Mouse (Mus musculus): ENCODE data around the gene Clec18a.
"Not testable (repeated sequence)": the region's sequence is repeated elsewhere in the genome, so short reads cannot be mapped to it uniquely, and the experiment has no call there.

Clec18a gene

DNA sequence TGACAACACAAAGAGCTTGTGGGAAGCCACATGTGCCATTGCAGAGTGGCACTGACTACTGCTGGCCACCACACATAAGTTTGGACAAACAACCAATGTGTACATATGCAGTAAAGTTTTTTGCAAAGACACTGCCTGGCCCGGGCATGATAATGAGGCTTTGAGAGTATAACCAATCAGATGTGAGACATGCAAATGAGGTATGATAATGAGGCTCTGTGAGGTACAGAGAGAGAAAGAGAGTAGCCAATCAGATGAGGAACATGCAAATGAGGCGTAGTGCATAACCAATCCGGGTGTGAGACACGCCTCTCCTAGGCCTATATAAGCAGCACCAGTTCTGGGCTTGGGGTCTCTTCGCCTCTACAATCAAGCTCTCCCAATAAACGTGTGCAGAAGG is at the start of gene Clec18a:
Gene Clec18a, minus strand, starts transcription at position 101 of the 400 bp plus-strand sequence.
- DNase-seq: not testable (repeated sequence)

DNA sequence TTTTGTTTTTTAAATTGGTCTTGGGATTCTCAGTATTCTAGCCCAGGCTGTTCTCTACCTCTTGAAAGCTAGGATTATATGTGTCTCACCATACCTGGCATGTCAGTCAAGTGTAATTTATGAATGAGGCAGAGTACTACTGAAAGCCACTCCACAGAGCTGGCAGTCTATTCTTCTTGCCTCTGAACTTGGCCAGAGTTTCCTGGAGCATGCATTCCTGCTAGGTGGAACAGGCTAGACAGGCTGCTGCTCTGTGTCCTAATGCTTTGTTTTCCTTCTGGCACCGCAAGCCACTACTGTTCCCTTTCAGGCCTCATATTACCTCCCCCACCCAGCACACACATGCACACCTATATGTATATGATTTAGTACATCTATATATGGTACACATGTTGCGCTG is 38.5 kb upstream of the Clec18a start:
- no peak for DNase-seq

DNA sequence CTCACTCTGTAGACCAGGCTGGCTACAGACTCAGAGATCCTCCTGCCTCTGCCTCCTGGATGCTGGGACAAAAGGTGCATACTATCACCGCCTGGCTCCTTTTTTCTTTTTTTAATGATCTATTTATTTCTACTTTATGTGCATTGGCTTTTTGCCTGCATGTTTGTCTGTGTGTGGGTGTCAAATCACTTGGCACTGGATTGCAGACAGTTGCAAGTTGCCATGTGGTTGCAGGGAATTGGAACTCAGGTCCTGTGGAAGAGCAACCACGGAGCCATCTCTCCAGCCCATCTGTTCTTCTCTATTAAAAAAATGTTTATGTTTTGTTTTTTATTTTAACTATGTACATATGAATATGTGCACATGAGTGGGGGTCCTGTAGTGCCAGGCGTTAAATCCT is 27.3 kb upstream of the Clec18a start:
- no peak for DNase-seq

DNA sequence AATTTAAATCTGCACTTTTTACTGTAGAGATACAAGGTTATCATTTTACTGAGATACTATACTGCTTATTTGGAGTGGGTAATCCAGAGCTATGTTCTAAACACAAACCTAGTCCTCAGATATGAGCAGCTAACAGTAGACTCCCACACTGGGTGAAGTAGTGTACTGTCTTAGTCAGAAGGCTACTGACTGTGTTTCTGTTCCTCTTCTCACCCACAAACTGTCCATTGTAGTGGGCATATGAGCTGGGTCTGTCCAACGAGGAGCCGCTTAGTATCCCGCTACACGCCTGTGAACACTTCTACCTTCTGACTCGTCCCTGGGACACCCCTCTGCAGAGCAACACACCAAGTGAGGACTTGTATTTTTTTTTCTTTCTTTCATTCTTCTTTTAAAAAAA is 22.7 kb upstream of the Clec18a start:
- DNase-seq: no peak

DNA sequence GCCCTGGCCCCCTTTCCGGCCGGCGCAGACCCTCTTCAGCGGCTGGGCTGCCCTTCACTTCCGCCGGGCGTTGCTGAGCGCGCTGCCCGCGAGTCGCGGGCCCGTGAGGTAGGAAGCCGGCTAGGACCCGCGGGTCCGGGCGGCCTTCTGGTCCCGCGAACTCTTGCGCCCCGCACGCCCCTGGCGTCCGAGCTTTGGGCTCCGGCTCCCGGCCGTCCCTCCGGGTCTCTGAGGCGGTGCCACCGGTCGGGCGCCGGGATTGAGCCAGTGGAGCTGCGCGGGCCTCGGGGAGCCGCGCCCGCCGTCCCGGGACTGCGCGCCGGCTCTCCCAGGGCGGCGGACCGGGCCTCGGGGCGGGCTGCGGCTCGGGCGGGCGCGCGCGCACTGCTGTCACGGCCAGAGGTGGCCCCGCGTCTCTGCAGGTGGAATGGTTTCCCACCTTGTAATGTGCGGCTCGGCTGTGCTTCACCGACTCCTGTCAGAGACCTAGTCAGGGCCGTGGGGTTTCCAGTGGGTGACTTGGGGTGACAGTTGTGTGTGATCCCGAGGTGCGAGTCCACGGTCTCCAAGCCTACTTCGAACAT is 2.6 kb upstream of the Clec18a start:
- not testable (repeated sequence) for DNase-seq

DNA sequence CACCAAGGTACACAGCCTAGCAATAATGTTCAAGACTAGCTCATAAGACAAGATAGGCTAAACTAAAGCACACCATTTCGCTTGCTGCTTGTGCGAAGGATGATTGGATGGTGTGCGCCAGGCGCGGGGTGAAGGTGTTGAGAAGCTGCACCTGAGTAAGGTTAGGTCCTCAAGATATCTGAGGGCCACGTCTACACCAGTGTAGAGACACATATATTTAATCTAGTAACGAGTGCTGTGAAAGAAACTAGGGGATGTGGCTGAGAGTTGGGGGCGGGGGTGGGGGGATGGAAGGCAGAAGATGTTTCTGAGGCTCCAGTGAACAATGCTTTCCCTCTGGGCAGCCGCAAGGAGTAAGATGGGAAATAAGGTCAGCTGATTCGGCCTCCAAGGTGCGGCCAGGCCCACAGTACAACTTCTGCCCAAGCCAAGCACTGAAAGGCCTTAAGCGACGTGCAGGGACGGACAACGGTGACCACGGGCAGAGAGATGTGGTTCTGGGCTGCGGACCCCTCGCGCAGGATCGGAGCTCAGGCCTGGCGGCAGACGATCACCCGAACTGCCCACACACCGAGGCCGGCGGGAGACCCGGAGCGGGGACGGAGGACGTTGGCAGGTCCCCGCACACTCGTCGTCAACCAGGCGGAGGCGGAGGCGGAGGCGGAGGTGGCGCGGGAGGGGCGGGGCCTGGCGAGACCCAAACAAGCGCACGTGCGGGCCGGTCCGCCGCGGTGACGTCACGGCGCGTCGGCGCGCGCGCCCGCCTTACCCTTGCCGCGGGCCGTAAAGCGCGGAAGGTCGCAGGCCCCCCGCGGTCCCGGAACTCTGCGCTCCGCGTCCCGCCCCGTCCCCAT is 1.9 kb upstream of the Clec18a start, which contains the start of gene Pdpr:
Gene Pdpr, plus strand, starts transcription at position 766 of the 854 bp plus-strand sequence.
- peak; percentile 89 for DNase-seq

DNA sequence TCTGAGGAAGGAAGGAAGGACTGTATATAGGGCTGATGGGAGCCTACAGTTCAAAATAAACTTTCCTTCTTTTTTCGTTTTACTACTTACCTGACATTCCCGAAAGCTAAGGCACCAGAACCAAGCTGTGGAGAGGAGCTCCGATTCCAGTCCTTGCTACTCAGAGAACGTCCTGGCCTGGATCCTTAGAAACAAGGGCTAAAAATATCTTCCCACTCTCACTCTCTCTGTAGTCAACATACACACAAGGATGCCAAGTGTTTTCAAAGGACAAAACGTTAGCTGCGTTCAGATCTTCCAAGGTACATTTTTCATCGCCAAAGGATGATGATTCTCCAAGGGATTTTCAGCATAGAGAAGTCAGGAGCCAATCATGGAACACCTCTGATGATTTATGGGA is 520 bp downstream of the Clec18a start:
- no peak for DNase-seq

DNA sequence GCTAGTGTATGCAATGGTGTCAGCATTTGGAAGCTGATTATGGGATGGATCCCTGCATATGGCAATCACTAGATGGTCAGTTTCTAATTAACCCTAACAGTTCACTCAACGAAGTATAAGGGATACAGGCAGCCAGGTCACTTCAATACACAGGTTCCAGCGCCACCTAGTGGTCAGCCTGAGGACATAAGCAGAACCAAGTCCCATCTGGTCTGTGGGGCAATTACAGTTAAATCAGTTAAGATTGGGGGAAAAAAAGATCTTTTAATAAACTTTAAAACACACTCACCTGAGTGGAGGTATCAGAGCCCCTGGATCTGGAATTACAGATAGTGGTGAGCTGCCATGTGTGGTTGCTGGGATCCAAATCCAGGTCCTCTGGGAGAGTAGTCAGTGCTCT is 2.1 kb downstream of the Clec18a start:
- DNase-seq: peak; percentile 40

DNA sequence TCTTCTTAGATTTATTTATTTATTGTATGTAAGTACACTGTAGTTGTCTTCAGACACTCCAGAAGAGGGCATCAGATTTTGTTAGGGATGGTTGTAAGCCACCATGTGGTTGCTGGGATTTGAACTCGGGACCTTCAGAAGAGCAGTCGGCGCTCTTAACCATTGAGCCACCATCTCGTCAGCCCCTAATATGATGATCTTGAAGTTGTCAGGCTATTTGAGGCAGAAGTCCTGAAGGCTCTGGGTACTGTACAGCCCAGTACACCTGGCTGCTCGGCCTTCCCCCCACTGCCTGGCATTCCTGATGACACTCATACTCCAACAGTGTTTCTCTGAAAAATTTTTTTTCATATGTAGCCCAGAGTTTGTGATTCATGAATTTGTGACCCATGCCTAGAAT is 8.3 kb downstream of the Clec18a start:
- not testable (repeated sequence) for DNase-seq

DNA sequence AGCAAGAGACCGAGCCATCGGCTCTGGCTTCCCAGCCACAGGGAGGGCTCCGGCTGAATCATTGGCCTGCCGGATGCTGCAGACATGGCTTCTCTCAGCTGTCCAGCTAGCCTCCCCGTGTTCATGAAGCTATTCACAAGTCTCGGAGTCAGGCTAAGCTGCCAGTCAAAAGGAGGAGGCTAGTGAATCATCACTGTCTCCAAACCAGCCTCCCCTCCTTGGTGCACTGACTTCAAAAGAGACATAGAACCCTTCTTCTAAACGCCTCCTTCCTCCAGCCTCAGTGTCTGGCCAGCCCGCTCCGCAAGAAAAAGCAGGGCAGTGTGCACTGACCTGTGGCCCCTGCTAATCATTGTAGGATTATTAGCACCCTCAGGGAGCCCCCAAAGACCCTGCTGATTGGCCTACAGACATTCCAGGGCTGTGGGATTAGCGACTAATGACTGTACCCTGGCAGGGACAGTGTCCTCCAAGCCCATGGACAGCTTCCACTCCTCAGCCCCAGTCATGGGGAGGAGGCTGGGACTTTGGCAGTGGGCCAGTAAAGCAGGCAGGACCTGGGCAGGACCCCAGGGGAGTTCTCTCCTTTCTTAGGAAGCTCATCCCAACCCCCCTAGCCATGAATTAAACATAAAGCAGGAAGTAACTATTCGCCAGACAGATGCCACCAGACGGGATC is 10.5 kb downstream of the Clec18a start:
- no peak for DNase-seq

DNA sequence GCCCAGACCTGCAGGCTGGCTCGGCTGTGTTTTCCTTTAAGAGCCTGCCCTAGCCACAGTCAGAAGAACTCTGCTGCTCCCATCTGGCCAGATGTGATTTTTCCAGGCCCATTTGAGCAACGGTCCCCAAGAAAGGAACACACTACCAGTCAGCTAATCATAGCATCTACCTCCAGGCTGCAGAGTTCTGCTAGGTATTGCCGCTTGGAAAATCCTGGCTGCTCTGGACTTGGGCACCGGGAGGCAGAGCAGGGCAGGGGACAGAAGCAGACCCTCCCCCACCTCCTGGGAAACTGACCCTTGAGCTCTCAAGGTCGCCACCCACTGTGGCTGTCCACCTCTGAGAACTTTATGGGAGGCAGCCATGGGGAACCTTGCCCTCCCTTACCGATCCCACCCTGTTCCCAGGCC is 12.4 kb downstream of the Clec18a start:
- DNase-seq: peak; percentile 54

DNA sequence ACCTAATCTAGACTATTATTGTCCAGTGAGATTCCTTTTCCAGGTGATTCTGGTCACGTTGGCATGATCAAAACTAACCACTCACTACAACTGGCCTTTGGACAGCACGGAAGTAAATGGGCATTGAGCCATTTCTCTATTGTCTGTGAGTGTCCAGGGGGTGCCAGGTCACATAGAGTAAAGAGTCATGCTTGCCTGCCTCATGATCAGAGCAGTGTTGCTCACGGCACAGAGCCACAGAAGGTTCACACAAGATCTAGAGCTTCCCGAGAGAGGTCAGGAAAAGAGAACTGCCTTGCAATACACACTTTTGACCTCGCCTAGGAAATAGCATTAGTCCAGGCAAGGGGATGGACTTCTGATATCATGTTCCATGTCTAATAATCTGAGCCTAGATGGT is 12.8 kb downstream of the Clec18a start:
- peak; percentile 41 for DNase-seq

DNA sequence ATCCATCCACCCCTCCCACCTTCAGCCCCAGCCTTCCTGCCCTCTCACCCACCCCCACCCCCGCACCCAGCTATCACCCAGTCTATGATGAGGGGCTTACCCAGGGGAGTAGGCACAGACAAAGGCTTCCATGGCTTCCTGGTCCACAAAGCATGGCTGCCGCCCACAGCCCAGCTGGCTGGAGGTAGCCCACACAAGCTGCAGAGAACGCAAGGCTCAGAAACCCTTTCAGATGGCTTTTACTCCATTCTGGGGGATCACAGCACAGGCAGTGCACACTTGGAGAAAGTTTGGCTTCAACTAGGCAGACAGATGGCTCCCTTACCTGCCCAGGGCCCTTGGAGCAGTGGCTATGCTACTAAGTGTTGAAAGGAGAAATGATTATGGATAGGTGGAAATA is 16.3 kb downstream of the Clec18a start:
- no peak for DNase-seq

DNA sequence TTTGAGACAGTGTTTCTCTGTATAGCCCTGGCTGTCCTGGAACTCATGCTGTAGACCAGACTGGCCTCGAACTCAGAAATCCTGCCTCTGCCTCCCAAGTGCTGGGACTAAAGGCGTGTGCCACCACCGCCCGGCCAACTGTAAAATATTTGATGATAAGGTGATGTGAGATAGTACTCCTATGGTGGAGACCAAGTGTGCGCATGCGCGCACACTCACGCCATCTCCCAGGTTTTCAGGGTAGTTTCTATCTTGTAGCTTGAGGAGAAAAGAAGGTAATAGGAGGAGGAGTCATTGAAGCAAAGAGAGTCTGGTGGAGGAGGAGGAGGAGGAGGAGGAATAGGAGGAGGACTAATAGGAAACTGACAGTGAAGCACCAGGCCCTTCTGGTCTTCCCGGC is 23.6 kb downstream of the Clec18a start:
- not testable (repeated sequence) for DNase-seq

DNA sequence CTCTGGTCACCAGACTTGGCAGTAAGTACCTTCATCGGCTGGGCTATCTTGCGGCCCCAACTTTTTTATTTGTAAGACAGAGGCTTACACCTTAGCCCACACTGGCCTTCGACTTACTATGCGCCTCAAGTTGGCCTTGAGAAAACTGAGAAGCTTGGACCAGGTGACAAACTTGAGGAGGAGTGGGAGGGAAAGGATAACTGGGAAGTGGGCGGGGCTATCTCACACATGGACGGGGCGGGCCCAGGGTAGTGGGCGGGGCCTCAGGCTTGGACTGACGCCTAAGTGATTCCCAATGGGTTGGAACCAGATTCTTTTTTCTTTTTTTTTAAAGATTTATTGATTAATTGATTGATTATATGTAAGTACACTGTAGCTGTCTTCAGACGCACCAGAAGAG is 24.8 kb downstream of the Clec18a start:
- DNase-seq: no peak

DNA sequence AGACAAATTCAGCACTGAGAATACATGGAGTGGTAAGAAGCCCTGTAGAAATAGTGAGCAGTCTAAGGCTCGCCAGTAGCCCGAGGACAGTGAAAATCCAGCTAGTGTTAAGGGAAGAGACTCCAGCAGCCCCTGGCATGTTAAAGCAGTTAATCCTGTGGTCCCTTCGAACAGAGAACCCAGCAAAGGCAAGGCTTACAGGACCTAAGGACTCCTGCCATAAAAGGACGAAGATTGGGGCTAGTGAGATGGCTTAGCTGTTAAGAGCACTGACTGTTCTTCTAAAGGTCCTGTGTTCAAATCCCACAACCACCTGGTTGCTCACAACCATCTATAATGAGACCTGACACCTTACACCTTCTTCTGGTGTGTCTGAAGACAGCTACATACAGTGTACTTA is 25.9 kb downstream of the Clec18a start:
- no peak for DNase-seq

DNA sequence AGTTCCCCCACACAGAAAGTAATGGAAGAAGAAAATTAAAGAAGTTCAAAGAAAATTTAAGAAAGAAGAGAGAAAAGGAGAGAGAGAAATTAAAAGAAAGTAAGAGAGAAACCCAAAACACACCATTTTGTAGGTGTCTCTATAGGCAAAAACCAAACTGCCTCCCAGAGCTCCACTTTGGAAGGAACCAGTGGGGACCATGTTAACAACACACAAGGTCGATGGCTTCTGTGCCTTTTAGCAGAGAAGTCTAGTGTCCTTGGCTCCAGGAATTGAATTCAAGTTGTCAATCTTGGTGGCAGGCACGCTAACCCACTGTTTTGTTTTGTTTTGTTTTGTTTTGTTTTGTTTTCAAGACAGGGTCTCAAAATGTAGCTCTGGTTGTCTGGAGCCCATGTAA is 29.3 kb downstream of the Clec18a start:
- no peak for DNase-seq

DNA sequence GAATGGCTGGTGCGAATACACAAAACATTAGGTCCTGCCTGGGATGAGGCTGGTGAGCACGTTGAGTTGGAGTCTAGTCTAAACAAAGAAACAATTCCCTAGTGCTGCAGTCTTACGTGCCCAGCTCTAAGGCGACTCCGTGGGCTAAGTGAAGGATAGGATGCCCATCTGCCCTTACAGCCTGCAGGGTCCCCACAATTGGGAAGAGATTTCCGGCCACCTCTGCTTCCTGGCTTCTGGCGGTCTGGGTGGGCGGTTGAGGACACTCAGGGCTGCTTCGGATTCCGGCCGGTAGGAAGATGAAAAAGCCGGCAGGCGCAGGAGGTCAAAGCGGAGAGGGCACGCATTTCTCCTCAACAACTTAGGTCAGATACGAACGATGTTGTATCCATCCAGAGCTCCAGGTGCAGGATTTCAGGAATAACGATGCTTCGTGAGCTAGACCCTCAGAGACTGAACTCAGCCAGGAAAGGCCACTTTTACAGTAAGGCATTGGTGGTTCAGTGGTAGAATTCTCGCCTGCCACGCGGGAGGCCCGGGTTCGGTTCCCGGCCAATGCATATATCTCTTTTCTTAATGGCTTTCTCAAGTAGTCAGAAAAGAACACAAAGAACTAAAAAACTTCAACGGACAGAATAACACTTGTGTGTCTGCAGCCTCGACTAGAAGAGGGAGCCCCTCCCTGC is 30.0 kb downstream of the Clec18a start:
- DNase-seq: peak; percentile 74

DNA sequence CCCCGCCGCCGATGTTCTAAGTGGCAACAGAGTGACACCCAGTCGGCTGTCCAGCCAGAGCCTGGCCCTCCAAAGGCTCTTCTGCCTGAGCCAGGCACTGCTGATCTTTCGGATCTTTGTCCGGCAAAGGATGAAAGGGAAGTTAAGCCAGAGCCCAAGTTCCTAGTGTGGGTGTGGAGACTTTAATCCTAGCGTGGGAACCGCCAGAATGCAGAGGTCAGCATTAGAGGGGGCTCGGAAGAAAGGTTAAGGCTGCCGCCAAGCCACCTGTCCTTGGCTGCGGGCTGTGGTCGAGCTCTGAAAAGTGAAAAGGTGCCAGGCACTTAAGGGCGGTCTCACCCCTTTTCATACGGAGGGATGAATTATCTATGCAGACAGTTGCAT is 30.5 kb downstream of the Clec18a start:
- DNase-seq: no peak

DNA sequence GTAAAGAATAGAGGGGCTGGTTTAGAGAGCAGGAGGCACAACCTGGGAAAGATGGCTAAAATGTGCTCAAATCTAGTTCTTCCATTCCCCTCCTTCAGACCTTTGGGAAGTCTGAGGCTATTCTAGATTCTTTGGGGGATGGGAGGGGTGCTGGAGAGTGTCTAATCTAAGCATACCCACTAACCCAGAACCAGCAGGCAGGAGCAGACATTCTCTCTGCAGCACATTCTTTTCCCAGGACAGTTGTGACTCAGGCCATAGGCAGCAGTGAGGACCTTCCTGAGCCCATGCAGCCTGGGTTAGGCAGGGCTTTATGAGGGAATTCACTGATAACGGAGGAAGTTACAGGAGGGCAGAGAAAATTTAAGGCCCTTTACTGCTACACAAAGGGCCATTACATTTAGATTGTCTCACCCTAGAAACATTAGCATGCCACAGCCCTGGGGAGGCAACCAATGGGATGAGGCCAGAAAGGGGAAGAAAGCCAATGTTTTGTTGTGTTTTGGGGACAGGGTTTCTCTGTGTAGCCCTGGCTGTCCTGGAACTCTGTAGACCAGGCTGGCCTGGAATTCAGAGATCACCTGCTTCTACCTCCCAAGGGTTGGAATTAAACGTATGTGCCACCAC is 33.2 kb downstream of the Clec18a start:
- DNase-seq: no peak

DNA sequence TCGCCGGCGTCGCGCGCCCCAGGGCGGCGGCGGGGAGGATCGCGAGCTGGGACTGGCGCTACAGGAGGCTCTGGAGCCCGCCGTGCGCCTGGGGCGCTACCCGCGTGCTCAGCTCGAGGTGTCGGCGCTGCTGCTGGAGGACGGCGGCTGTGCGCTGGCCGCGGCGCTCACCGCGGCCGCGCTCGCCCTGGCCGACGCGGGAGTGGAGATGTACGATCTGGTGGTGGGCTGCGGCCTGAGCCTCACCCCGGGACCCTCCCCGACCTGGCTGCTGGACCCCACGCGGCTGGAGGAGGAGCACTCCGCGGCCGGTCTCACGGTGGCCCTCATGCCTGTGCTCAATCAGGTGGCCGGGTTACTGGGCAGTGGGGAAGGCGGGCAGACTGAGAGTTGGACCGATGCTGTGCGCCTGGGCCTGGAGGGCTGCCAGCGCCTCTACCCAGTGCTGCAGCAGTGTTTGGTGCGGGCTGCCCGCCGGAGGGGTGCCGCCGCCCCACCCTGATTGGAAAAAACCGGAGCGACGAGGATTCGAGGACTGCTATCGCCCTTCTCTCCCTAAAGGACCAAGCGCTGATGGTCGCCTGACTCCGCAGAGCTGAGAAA is 35.4 kb downstream of the Clec18a start:
- DNase-seq: peak; percentile 52

DNA sequence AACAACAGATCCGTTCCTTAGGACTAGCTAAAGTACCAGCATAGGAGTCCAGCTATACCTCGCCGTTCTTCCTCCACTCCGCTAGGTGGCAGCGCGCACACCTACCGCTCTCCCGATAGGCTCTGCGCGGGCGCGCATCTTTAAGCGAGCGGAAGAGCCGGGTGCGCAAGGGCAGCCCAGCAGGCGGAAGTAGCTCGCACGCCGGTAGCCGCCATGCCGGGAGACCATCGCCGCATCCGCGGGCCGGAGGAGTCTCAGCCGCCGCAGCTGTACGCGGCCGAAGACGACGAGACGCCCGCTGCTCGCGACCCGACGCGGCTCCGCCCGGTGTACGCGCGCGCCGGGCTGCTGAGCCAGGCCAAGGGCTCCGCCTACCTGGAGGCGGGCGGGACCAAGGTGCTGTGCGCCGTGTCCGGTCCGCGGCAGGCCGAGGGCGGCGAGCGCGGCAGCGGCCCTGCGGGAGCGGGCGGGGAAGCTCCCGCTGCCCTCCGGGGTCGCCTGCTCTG is 36.0 kb downstream of the Clec18a start, which contains the start of gene Exosc6:
Gene Exosc6, plus strand, starts transcription at position 182 of the 506 bp plus-strand sequence.
- peak; percentile 85 for DNase-seq
